ENCODE assay signal across 21 mouse cellular contexts in the genomic region with DNA sequence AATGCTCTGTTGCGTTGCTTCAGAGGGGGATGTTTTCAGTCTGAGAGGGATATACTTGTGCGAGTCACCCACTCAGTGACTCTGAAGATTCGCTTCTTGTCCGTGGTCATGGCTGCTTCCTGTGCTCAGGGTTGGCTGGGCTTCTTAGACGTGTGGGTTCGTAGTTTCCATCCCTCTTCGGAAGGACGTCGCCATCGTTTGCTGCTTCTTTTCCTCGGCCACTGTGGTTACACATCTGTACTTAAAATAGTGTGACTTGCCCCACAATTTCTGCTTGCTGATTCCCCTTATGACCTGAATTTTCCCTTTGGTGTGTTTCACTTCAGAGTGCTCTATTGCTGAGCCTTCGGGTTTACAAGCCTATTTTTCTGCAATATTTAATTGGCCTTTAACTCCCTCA. TPM values are rescaled to one million over a fixed set of nuclear protein-coding genes. Genes with fewer than 3 reads are reported as not detected.
DNase-seq lines count a peak whose midpoint lies in the region; ATAC-seq lines count a peak whose summit lies in the region.
"Had no signal": no experiment of that assay in that cellular context is flagged by ENCODE, and none has a peak within 500 bp of the region (broad histone marks: within the 10 kb centered on the region; RNA-seq: fewer than 3 reads in every experiment).

No protein-coding gene starts in this region.

- WGBS in hindbrain, embryonic 14.5 days: 92% methylated on average over 12 of the region's 12 CpGs

- peak; percentile 91 for ATAC-seq in granulocyte monocyte progenitor cell, adult 5-6 weeks (replicated peaks; ENCODE audit: poor library complexity, severe bottlenecking)
- no peak for ATAC-seq in hindbrain, embryonic 14.5 days (ENCODE audit: low FRiP score)
- ATAC-seq: forebrain, embryonic 16.5 days; intestine, embryonic 15.5 days had no signal

- no peaks in the 10 kb centered on the region for H3K27me3 ChIP-seq in hindbrain, embryonic 14.5 days (ENCODE audit: control insufficient read depth, insufficient read depth, low read length)
- H3K27me3 ChIP-seq: hindbrain, embryonic 12.5 days; intestine, embryonic 15.5 days; neural tube, embryonic 13.5 days had no signal

- H3K4me1 ChIP-seq in hindbrain, embryonic 14.5 days (replicated peaks; ENCODE audit: control insufficient read depth, insufficient read depth, low read length): no peaks in the 10 kb centered on the region
- H3K4me1 ChIP-seq: hindbrain, embryonic 12.5 days; intestine, embryonic 15.5 days; neural tube, embryonic 13.5 days had no signal

- H3K9ac ChIP-seq in hindbrain, embryonic 14.5 days: no peak overlapping the region
- H3K9ac ChIP-seq: hindbrain, embryonic 12.5 days; intestine, embryonic 15.5 days; neural tube, embryonic 13.5 days had no signal

- peak; percentile 70 for DNase-seq in 416B (ENCODE audit: low read depth)
- DNase-seq in CD4-positive helper T cell, adult 2 months (ENCODE audit: low read depth, low spot score): peak; percentile 49
- peak; percentile 43 for DNase-seq in naive thymus-derived CD4-positive, alpha-beta T cell, adult 2 months (ENCODE audit: low read depth)
- DNase-seq in right cerebral cortex, adult 2 months (ENCODE audit: low spot score in 2 of 2): no peak
- DNase-seq in hindbrain, embryonic 14.5 days (ENCODE audit: low spot score): no peak
- DNase-seq in lung, adult 18-20 months: no peak
- DNase-seq: adrenal gland, adult 2 months; cerebellum, postnatal 10 days; embryo, embryonic 11 days; gastrocnemius, postnatal 25 days; kidney, adult 9 months; kidney, postnatal 36 days; lung, adult 2 months; right cerebral cortex, postnatal 25 days had no signal

- no peak overlapping the region for H3K27ac ChIP-seq in hindbrain, embryonic 14.5 days
- H3K27ac ChIP-seq: hindbrain, embryonic 12.5 days; intestine, embryonic 15.5 days; midbrain, embryonic 10.5 days; neural tube, embryonic 13.5 days had no signal

- no peak overlapping the region for H3K4me3 ChIP-seq in hindbrain, embryonic 14.5 days (replicated peaks; ENCODE audit: low read length)
- H3K4me3 ChIP-seq: hindbrain, embryonic 12.5 days; intestine, embryonic 15.5 days; midbrain, embryonic 10.5 days; neural tube, embryonic 13.5 days had no signal

- H3K36me3 ChIP-seq in hindbrain, embryonic 14.5 days (replicated peaks; ENCODE audit: control insufficient read depth, insufficient read depth): no peaks in the 10 kb centered on the region
- H3K36me3 ChIP-seq: hindbrain, embryonic 12.5 days; intestine, embryonic 15.5 days; midbrain, embryonic 10.5 days; neural tube, embryonic 13.5 days had no signal

- H3K9me3 ChIP-seq in hindbrain, embryonic 14.5 days (ENCODE audit: control insufficient read depth, low read length): no peaks in the 10 kb centered on the region
- H3K9me3 ChIP-seq: hindbrain, embryonic 12.5 days; intestine, embryonic 15.5 days; midbrain, embryonic 10.5 days; neural tube, embryonic 13.5 days had no signal

- H3K4me2 ChIP-seq in hindbrain, embryonic 14.5 days (replicated peaks): no peak overlapping the region
- H3K4me2 ChIP-seq: hindbrain, embryonic 12.5 days; intestine, embryonic 15.5 days; liver, embryonic 11.5 days; neural tube, embryonic 13.5 days had no signal

RNA-seq across cellular contexts. Expression of a gene that starts 41.9 kb away (rescaled TPM):
- total RNA-seq in granulocyte monocyte progenitor cell, adult 5-6 weeks (2014; fragmentation: Nextera tagmentation): 29.2 and 58.3 TPM in 2 replicates
- total RNA-seq in granulocyte monocyte progenitor cell, adult 5-6 weeks (2017): 22.3 and 25.2 TPM in 2 replicates
- polyA plus RNA-seq in hindbrain, embryonic 14.5 days (2014; fragmentation: Nextera tagmentation; extraction: Ambion mirVana): 4.1 TPM in 2 replicates

RNA-seq across cellular contexts. Expression of a gene that starts 42.3 kb away (rescaled TPM):
- total RNA-seq in granulocyte monocyte progenitor cell, adult 5-6 weeks (2014; fragmentation: Nextera tagmentation): 32.5 and 53.8 TPM in 2 replicates
- 31.3 and 46.7 TPM in 2 replicates for total RNA-seq in granulocyte monocyte progenitor cell, adult 5-6 weeks (2017)
- polyA plus RNA-seq in hindbrain, embryonic 14.5 days (2014; fragmentation: Nextera tagmentation; extraction: Ambion mirVana): 113 and 115 TPM in 2 replicates

RNA-seq across cellular contexts. Expression of a gene that starts 47.2 kb away (rescaled TPM):
- total RNA-seq in granulocyte monocyte progenitor cell, adult 5-6 weeks (2014; fragmentation: Nextera tagmentation): 19.1 and 19.5 TPM in 2 replicates
- 19.3 and 19.9 TPM in 2 replicates for total RNA-seq in granulocyte monocyte progenitor cell, adult 5-6 weeks (2017)
- 10.9 and 11.6 TPM in 2 replicates for polyA plus RNA-seq in hindbrain, embryonic 14.5 days (2014; fragmentation: Nextera tagmentation; extraction: Ambion mirVana)

Comparison
In these comparisons a context has a peak if more than half of its experiments do, and no peak if none do; other contexts are left out.
1. DNase-seq: peak in 416B (single experiment), CD4-positive helper T cell, adult 2 months (single experiment) and naive thymus-derived CD4-positive, alpha-beta T cell, adult 2 months (single experiment); none in right cerebral cortex, adult 2 months (0 of 2), hindbrain, embryonic 14.5 days (single experiment) and lung, adult 18-20 months (0 of 2).